ENCODE assay signal across 11 mouse cellular contexts in the genomic region with DNA sequence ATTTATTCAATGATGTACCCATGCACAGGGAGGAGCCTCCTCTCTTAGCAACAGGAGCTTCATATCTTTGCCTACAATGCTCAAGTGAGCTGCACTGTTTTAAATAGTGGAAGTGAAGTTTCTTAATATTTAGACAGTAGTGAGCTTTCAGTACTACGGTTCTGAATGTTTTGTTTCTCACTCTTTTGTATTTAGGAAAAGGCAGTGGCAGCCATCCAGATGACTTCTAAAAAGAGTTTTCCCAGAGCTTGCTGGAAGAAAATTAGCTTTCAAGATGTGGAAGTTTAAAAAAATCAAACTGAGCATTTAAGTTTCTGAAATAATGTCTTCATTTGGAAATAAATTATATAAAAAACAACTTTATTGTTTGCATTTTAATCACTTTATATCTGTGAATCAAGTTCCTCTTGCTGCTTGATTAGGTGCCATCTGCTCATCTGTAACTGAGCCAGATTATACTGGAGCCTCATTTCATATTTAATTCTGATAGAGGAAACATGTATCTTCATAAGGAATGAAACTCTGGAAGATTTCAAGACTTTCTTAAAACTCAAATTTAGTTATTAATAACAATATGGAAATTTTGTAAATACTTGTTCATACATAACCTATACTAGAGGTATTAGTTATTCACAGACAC.
DNase-seq lines count a peak whose midpoint lies in the region; ATAC-seq and TF ChIP-seq lines count a peak whose summit lies in the region.
"Had no signal": no experiment of that assay in that cellular context is flagged by ENCODE, and none has a peak within 500 bp of the region (broad histone marks: within the 10 kb centered on the region; RNA-seq: fewer than 3 reads in every experiment).

No protein-coding gene starts in this region.

- 53% methylated on average over 1 of the region's 1 CpGs for WGBS in hindbrain, embryonic 14.5 days
- 57% methylated on average over 1 of the region's 1 CpGs for WGBS in hindbrain, embryonic 13.5 days
- 49% methylated on average over 1 of the region's 1 CpGs for WGBS in midbrain, postnatal 0 days
- 73% methylated on average over 1 of the region's 1 CpGs for WGBS in midbrain, embryonic 10.5 days
- WGBS in intestine, postnatal 0 days: 65% methylated on average over 1 of the region's 1 CpGs

- no peaks in the 10 kb centered on the region for H3K36me3 ChIP-seq in hindbrain, embryonic 14.5 days (replicated peaks; ENCODE audit: control insufficient read depth, insufficient read depth)
- H3K36me3 ChIP-seq in hindbrain, embryonic 13.5 days: no peaks in the 10 kb centered on the region
- no peaks in the 10 kb centered on the region for H3K36me3 ChIP-seq in midbrain, postnatal 0 days (ENCODE audit: insufficient read depth, low read length)
- no peaks in the 10 kb centered on the region for H3K36me3 ChIP-seq in midbrain, embryonic 10.5 days
- H3K36me3 ChIP-seq in intestine, postnatal 0 days (ENCODE audit: control insufficient read depth, insufficient read depth): no peaks in the 10 kb centered on the region
- H3K36me3 ChIP-seq: embryonic facial prominence, embryonic 15.5 days; limb, embryonic 13.5 days had no signal

- no peak overlapping the region for H3K27ac ChIP-seq in hindbrain, embryonic 14.5 days
- no peak overlapping the region for H3K27ac ChIP-seq in hindbrain, embryonic 13.5 days
- H3K27ac ChIP-seq in midbrain, postnatal 0 days (ENCODE audit: low read depth, low read length): no peak overlapping the region
- H3K27ac ChIP-seq in midbrain, embryonic 10.5 days (replicated peaks): no peak overlapping the region
- H3K27ac ChIP-seq in intestine, postnatal 0 days (ENCODE audit: low read depth, low read length): no peak overlapping the region
- H3K27ac ChIP-seq: embryonic facial prominence, embryonic 15.5 days; limb, embryonic 13.5 days had no signal

- no peaks in the 10 kb centered on the region for H3K27me3 ChIP-seq in hindbrain, embryonic 14.5 days (ENCODE audit: control insufficient read depth, insufficient read depth, low read length)
- no peaks in the 10 kb centered on the region for H3K27me3 ChIP-seq in hindbrain, embryonic 13.5 days
- no peaks in the 10 kb centered on the region for H3K27me3 ChIP-seq in midbrain, postnatal 0 days (ENCODE audit: insufficient read depth, low read length)
- H3K27me3 ChIP-seq in midbrain, embryonic 10.5 days (ENCODE audit: low read depth, poor library complexity, severe bottlenecking): no peaks in the 10 kb centered on the region
- H3K27me3 ChIP-seq in intestine, postnatal 0 days (replicated peaks; ENCODE audit: control insufficient read depth, insufficient read depth, low read length): no peaks in the 10 kb centered on the region
- H3K27me3 ChIP-seq: embryonic facial prominence, embryonic 15.5 days; limb, embryonic 13.5 days had no signal

- H3K9ac ChIP-seq in hindbrain, embryonic 14.5 days: no peak overlapping the region
- no peak overlapping the region for H3K9ac ChIP-seq in hindbrain, embryonic 13.5 days
- H3K9ac ChIP-seq in midbrain, postnatal 0 days (replicated peaks; ENCODE audit: low read length, poor library complexity, severe bottlenecking): no peak overlapping the region
- H3K9ac ChIP-seq in intestine, postnatal 0 days (ENCODE audit: low read depth, low read length): no peak overlapping the region
- H3K9ac ChIP-seq: embryonic facial prominence, embryonic 15.5 days; limb, embryonic 13.5 days had no signal

- H3K4me3 ChIP-seq in hindbrain, embryonic 14.5 days (replicated peaks; ENCODE audit: low read length): no peak overlapping the region
- no peak overlapping the region for H3K4me3 ChIP-seq in hindbrain, embryonic 13.5 days
- no peak overlapping the region for H3K4me3 ChIP-seq in midbrain, postnatal 0 days (ENCODE audit: low read depth, low read length)
- no peak overlapping the region for H3K4me3 ChIP-seq in midbrain, embryonic 10.5 days
- no peak overlapping the region for H3K4me3 ChIP-seq in intestine, postnatal 0 days (ENCODE audit: low read depth, low read length)
- H3K4me3 ChIP-seq: embryonic facial prominence, embryonic 15.5 days; limb, embryonic 13.5 days had no signal

- TF ChIP-seq CTCF in midbrain, postnatal 0 days (IDR thresholded peaks at IDR 0.05): no peak
- no peak for TF ChIP-seq CTCF in intestine, postnatal 0 days (IDR thresholded peaks at IDR 0.05; ENCODE audit: low read depth)

- H3K4me2 ChIP-seq in hindbrain, embryonic 14.5 days (replicated peaks): no peak overlapping the region
- H3K4me2 ChIP-seq in hindbrain, embryonic 13.5 days: no peak overlapping the region
- no peak overlapping the region for H3K4me2 ChIP-seq in midbrain, postnatal 0 days (ENCODE audit: low read depth, low read length, poor library complexity, severe bottlenecking)
- H3K4me2 ChIP-seq in intestine, postnatal 0 days (replicated peaks; ENCODE audit: low read depth): no peak overlapping the region
- H3K4me2 ChIP-seq: embryonic facial prominence, embryonic 15.5 days; limb, embryonic 13.5 days had no signal

- H3K4me1 ChIP-seq in hindbrain, embryonic 14.5 days (replicated peaks; ENCODE audit: control insufficient read depth, insufficient read depth, low read length): no peaks in the 10 kb centered on the region
- no peaks in the 10 kb centered on the region for H3K4me1 ChIP-seq in hindbrain, embryonic 13.5 days (replicated peaks)
- H3K4me1 ChIP-seq in midbrain, postnatal 0 days (ENCODE audit: insufficient read depth, low read length): no peaks in the 10 kb centered on the region
- no peaks in the 10 kb centered on the region for H3K4me1 ChIP-seq in midbrain, embryonic 10.5 days
- H3K4me1 ChIP-seq in intestine, postnatal 0 days (replicated peaks; ENCODE audit: control insufficient read depth, insufficient read depth, low read length): no peaks in the 10 kb centered on the region
- H3K4me1 ChIP-seq: embryonic facial prominence, embryonic 15.5 days; limb, embryonic 13.5 days had no signal

- DNase-seq in hindbrain, embryonic 14.5 days (ENCODE audit: low spot score): peak; percentile 59
- peak; percentile 45 for DNase-seq in midbrain, postnatal 0 days (ENCODE audit: low spot score)
- no peak for DNase-seq in midbrain, embryonic 10.5 days (ENCODE audit: low spot score)
- DNase-seq in cerebellum, postnatal 36 days: peak; percentile 15 to 44
- DNase-seq in telencephalon, adult 2 months (ENCODE audit: low read depth, low spot score): peak; percentile 42
- DNase-seq: gastrocnemius, postnatal 25 days; kidney, adult 8-10 months had no signal

- no peaks in the 10 kb centered on the region for H3K9me3 ChIP-seq in hindbrain, embryonic 14.5 days (ENCODE audit: control insufficient read depth, low read length)
- no peaks in the 10 kb centered on the region for H3K9me3 ChIP-seq in hindbrain, embryonic 13.5 days
- no peaks in the 10 kb centered on the region for H3K9me3 ChIP-seq in midbrain, postnatal 0 days (ENCODE audit: low read length)
- H3K9me3 ChIP-seq in midbrain, embryonic 10.5 days (replicated peaks): no peaks in the 10 kb centered on the region
- H3K9me3 ChIP-seq in intestine, postnatal 0 days (ENCODE audit: control insufficient read depth): no peaks in the 10 kb centered on the region
- H3K9me3 ChIP-seq: embryonic facial prominence, embryonic 15.5 days; limb, embryonic 13.5 days had no signal

- no peak for ATAC-seq in hindbrain, embryonic 14.5 days (ENCODE audit: low FRiP score)
- no peak for ATAC-seq in hindbrain, embryonic 13.5 days (ENCODE audit: low FRiP score)
- ATAC-seq in midbrain, postnatal 0 days (ENCODE audit: low FRiP score): no peak
- no peak for ATAC-seq in intestine, postnatal 0 days
